Mouse (Mus musculus) inflammation-experienced regulatory T-cells, adult 16 weeks (primary cell): ENCODE measurements around the gene 4921504E06Rik. TPM values are rescaled to one million over a fixed set of nuclear protein-coding genes. Genes with fewer than 3 reads are reported as not detected.

Experiments
- polyA plus RNA-seq: library from polyadenylated mRNA; unstranded; fragments of 100-300 nt; shearing (Covaris generic); gene quantifications from one replicate; pipeline ENCODE4 v1.2.1, GENCODE M21; 2017

Gene 4921504E06Rik
- polyA plus RNA-seq: not detected

DNA sequence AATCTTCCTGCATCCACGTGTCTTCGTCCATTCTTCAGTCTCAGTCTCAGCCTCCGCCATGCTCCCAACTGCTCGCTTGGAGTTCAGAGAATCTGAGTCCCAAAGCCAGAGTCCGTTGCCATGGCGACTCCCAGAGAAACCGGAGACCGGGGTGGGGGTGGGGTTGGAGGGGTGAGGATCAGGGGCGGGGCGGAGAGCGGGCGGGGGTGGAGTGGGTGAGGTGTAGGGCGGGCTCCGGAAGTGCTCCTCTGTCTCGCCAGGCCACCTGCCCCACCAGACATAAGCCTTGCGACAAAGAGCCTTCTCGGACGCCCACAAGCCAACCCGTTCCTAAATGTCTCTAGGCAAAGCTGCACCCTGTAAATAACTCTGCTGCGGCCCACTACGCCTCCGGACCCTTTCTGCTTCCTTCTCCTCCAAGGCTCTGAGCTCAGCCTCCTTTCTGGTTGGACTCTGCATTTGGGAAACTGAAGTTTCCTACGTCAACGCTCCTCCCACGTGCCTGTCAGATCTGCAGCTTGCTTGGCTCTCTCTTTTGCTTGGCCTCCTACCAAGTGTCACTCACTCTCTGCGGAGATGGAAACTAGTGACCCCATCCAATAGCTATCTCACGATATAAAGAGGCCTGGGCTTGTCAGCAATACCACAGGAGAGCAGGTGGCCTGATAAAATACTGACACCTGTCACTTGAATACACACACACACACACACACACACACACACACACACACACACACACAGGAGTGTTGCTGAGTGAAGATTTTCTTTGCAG is at the start of gene 4921504E06Rik:
Gene 4921504E06Rik (minus strand): TSS at position 94 of the 772 bp plus-strand sequence.

GRCm38 (mm10) chr2:19444931-19445831 is 108.5 kb downstream of the 4921504E06Rik start, which contains the start of gene Ptf1a:
Ptf1a (plus strand) TSS chr2:19445663.

Other genes starting within 250 kb of the 4921504E06Rik start
- gene Msrb2, start 182.5 kb downstream of the 4921504E06Rik start, polyA plus RNA-seq: 26.7 TPM
- gene Ptf1a, start 108.3 kb downstream of the 4921504E06Rik start, polyA plus RNA-seq: not detected
- 0.61 TPM for gene Otud1, start 103.8 kb upstream of the 4921504E06Rik start, polyA plus RNA-seq